Mouse (Mus musculus): ENCODE results near the gene Wdr38. TPM values are rescaled to one million over a fixed set of nuclear protein-coding genes. Genes with fewer than 3 reads are reported as not detected.

Wdr38 gene
- total RNA-seq (2021), result under 1 TPM; 0.73 to 0.80 TPM
- long read RNA-seq, partial matches to known transcripts, result 0 of 1 reads
- long read RNA-seq, other reads (novel, unspliced or antisense), result 0 of 1 reads

GRCm38 (mm10) chr2:38997386-38998374 is at the start of gene Wdr38:
Wdr38 (plus strand) TSS chr2:38997476.
- DNase-seq (ENCODE audit: low spot score in 2 of 2), result peak; percentile 89 to 93

- DNase-seq (ENCODE audit: low spot score in 2 of 2), result no peak
Measured at GRCm38 (mm10) chr2:38947566-38947965, 49.7 kb upstream of the Wdr38 start.

GRCm38 (mm10) chr2:38950281-38950719 is 47.0 kb upstream of the Wdr38 start:
- peak; percentile 78 for DNase-seq (ENCODE audit: low spot score in 2 of 2)

- peak; percentile 71 to 76 for DNase-seq (ENCODE audit: low spot score in 2 of 2)
Measured at GRCm38 (mm10) chr2:38953152-38953883, 44.0 kb upstream of the Wdr38 start.

GRCm38 (mm10) chr2:38956062-38956461 is 41.2 kb upstream of the Wdr38 start:
- no peak for DNase-seq (ENCODE audit: low spot score in 2 of 2)

- DNase-seq (ENCODE audit: low spot score in 2 of 2), result no peak
Measured at GRCm38 (mm10) chr2:38957671-38958223, 39.5 kb upstream of the Wdr38 start.

GRCm38 (mm10) chr2:38964198-38964597 is 33.1 kb upstream of the Wdr38 start:
- no peak for DNase-seq (ENCODE audit: low spot score in 2 of 2)

- no peak for DNase-seq (ENCODE audit: low spot score in 2 of 2)
Measured at GRCm38 (mm10) chr2:38969650-38970049, 27.6 kb upstream of the Wdr38 start.

- DNase-seq (ENCODE audit: low spot score in 2 of 2), result no peak
Measured at GRCm38 (mm10) chr2:38970057-38970456, 27.2 kb upstream of the Wdr38 start.

GRCm38 (mm10) chr2:38973223-38973622 is 24.1 kb upstream of the Wdr38 start:
- DNase-seq (ENCODE audit: low spot score in 2 of 2), result no peak

- no peak for DNase-seq (ENCODE audit: low spot score in 2 of 2)
Measured at GRCm38 (mm10) chr2:38973701-38974100, 23.6 kb upstream of the Wdr38 start.

- no peak for DNase-seq (ENCODE audit: low spot score in 2 of 2)
Measured at GRCm38 (mm10) chr2:38974171-38974570, 23.1 kb upstream of the Wdr38 start.

- no peak for DNase-seq (ENCODE audit: low spot score in 2 of 2)
Measured at GRCm38 (mm10) chr2:38975181-38975580, 22.1 kb upstream of the Wdr38 start.

- no peak for DNase-seq (ENCODE audit: low spot score in 2 of 2)
Measured at GRCm38 (mm10) chr2:38975941-38976805, 21.1 kb upstream of the Wdr38 start.

GRCm38 (mm10) chr2:38977837-38978236 is 19.4 kb upstream of the Wdr38 start:
- DNase-seq (ENCODE audit: low spot score in 2 of 2), result no peak

GRCm38 (mm10) chr2:38983456-38983855 is 13.8 kb upstream of the Wdr38 start:
- DNase-seq (ENCODE audit: low spot score in 2 of 2), result no peak

GRCm38 (mm10) chr2:38986580-38986979 is 10.7 kb upstream of the Wdr38 start:
- peak in 1 of 2 experiments; percentile 36 for DNase-seq (ENCODE audit: low spot score in 2 of 2)

- no peak for DNase-seq (ENCODE audit: low spot score in 2 of 2)
Measured at GRCm38 (mm10) chr2:38987371-38987770, 9.9 kb upstream of the Wdr38 start.

GRCm38 (mm10) chr2:38987803-38988510 is 9.3 kb upstream of the Wdr38 start:
- DNase-seq (ENCODE audit: low spot score in 2 of 2), result no peak

GRCm38 (mm10) chr2:38988929-38989328 is 8.3 kb upstream of the Wdr38 start:
- DNase-seq (ENCODE audit: low spot score in 2 of 2), result no peak

Data from layer of hippocampus, postnatal 10 days (tissue).